8 mouse cellular contexts compared by ENCODE assay signal in genomic region chr19:4300852-4301734, GRCm38 (mm10). TPM values are rescaled to one million over a fixed set of nuclear protein-coding genes. Genes with fewer than 3 reads are reported as not detected.
DNase-seq lines count a peak whose midpoint lies in the region; ATAC-seq lines count a peak whose summit lies in the region.

No protein-coding gene starts in this region.

- H3K4me2 ChIP-seq in kidney, embryonic 15.5 days = peak overlapping the region; percentile 81
- H3K4me2 ChIP-seq in embryonic facial prominence, embryonic 11.5 days (ENCODE audit: low read depth, low read length) = no peak overlapping the region
- peak overlapping the region; percentile 85 for H3K4me2 ChIP-seq in neural tube, embryonic 13.5 days

- peak overlapping the region; percentile 26; the same call in 1 of the 2 replicates for H3K9ac ChIP-seq in kidney, embryonic 15.5 days
- H3K9ac ChIP-seq in embryonic facial prominence, embryonic 11.5 days (replicated peaks; ENCODE audit: low read length) = peak overlapping the region; percentile 25; the same call in 1 of the 2 replicates
- H3K9ac ChIP-seq in neural tube, embryonic 13.5 days = peak overlapping the region; percentile 59

- no peaks in the 10 kb centered on the region for H3K9me3 ChIP-seq in kidney, embryonic 15.5 days (replicated peaks)
- no peaks in the 10 kb centered on the region for H3K9me3 ChIP-seq in embryonic facial prominence, embryonic 11.5 days (replicated peaks; ENCODE audit: control insufficient read depth, low read length)
- no peaks in the 10 kb centered on the region for H3K9me3 ChIP-seq in neural tube, embryonic 13.5 days

- ATAC-seq in kidney, embryonic 15.5 days (replicated peaks; ENCODE audit: low FRiP score) = no peak
- ATAC-seq in embryonic facial prominence, embryonic 11.5 days (replicated peaks; ENCODE audit: insufficient number of reproducible peaks, low FRiP score, low TSS enrichment, low read depth) = no peak
- ATAC-seq in neural tube, embryonic 13.5 days (ENCODE audit: low read depth) = no peak
- ATAC-seq in cerebellum, adult (ENCODE audit: insufficient number of reproducible peaks, low FRiP score, low TSS enrichment) = no peak

- H3K4me3 ChIP-seq in kidney, embryonic 15.5 days (replicated peaks) = 0 out of 2 replicates have a peak overlapping the region, but pooled peaks have one; percentile 23
- no peak overlapping the region for H3K4me3 ChIP-seq in embryonic facial prominence, embryonic 11.5 days (ENCODE audit: low read depth, low read length)
- H3K4me3 ChIP-seq in neural tube, embryonic 13.5 days = no peak overlapping the region

- no peak for DNase-seq in kidney, adult 8-10 months
- DNase-seq in embryonic facial prominence, embryonic 11.5 days (ENCODE audit: low spot score) = no peak
- DNase-seq in induced T-regulatory cell, adult 2 months (ENCODE audit: low read depth) = peak; percentile 59
- no peak for DNase-seq in retina, postnatal 1 day
- DNase-seq in natural killer cell, adult 2 months (ENCODE audit: low spot score in 2 of 2) = no peak

- no peaks in the 10 kb centered on the region for H3K36me3 ChIP-seq in kidney, embryonic 15.5 days
- H3K36me3 ChIP-seq in embryonic facial prominence, embryonic 11.5 days (replicated peaks; ENCODE audit: control insufficient read depth, insufficient read depth, low read depth, low read length) = no peaks in the 10 kb centered on the region
- H3K36me3 ChIP-seq in neural tube, embryonic 13.5 days = no peaks in the 10 kb centered on the region

- peaks cover 68% of the 10 kb centered on the region for H3K4me1 ChIP-seq in kidney, embryonic 15.5 days
- peaks cover 23% of the 10 kb centered on the region for H3K4me1 ChIP-seq in embryonic facial prominence, embryonic 11.5 days (ENCODE audit: control insufficient read depth, insufficient read depth, low read length)
- H3K4me1 ChIP-seq in neural tube, embryonic 13.5 days (replicated peaks) = peaks cover 68% of the 10 kb centered on the region

- peak overlapping the region; percentile 90 for H3K27ac ChIP-seq in kidney, embryonic 15.5 days
- 0 out of 2 replicates have a peak overlapping the region, but pooled peaks have one; percentile 76 for H3K27ac ChIP-seq in embryonic facial prominence, embryonic 11.5 days (replicated peaks; ENCODE audit: low read depth, low read length)
- peak overlapping the region; percentile 87 for H3K27ac ChIP-seq in neural tube, embryonic 13.5 days (replicated peaks)

- 68% methylated on average over 11 of the region's 11 CpGs for WGBS in kidney, embryonic 15.5 days
- WGBS in embryonic facial prominence, embryonic 11.5 days = 72% methylated on average over 11 of the region's 11 CpGs
- 64% methylated on average over 11 of the region's 11 CpGs for WGBS in neural tube, embryonic 13.5 days

- H3K27me3 ChIP-seq in kidney, embryonic 15.5 days = no peaks in the 10 kb centered on the region
- no peaks in the 10 kb centered on the region for H3K27me3 ChIP-seq in embryonic facial prominence, embryonic 11.5 days (ENCODE audit: control insufficient read depth, insufficient read depth, low read length)
- H3K27me3 ChIP-seq in neural tube, embryonic 13.5 days = no peaks in the 10 kb centered on the region

RNA-seq across cellular contexts. Expression of gene Grk2, which starts 4.9 kb away (rescaled TPM):
- 15.7 and 17.9 TPM in 2 replicates for polyA plus RNA-seq in kidney, embryonic 15.5 days (2015; fragmentation: Nextera tagmentation; extraction: Ambion mirVana)
- polyA plus RNA-seq in embryonic facial prominence, embryonic 11.5 days (2014; fragmentation: Nextera tagmentation; extraction: Ambion mirVana) = 13.5 and 18.9 TPM in 2 replicates
- polyA plus RNA-seq in neural tube, embryonic 13.5 days (2015; fragmentation: Nextera tagmentation; extraction: Ambion mirVana) = 22.3 and 25.5 TPM in 2 replicates

RNA-seq across cellular contexts. Expression of gene Ankrd13d, which starts 18.2 kb away (rescaled TPM):
- 8.3 and 8.5 TPM in 2 replicates for polyA plus RNA-seq in kidney, embryonic 15.5 days (2015; fragmentation: Nextera tagmentation; extraction: Ambion mirVana)
- polyA plus RNA-seq in embryonic facial prominence, embryonic 11.5 days (2014; fragmentation: Nextera tagmentation; extraction: Ambion mirVana) = 5.6 and 6.4 TPM in 2 replicates
- 29.8 and 33.1 TPM in 2 replicates for polyA plus RNA-seq in neural tube, embryonic 13.5 days (2015; fragmentation: Nextera tagmentation; extraction: Ambion mirVana)

RNA-seq across cellular contexts. Expression of gene Ssh3, which starts 32.1 kb away (rescaled TPM):
- polyA plus RNA-seq in kidney, embryonic 15.5 days (2015; fragmentation: Nextera tagmentation; extraction: Ambion mirVana) = 15.1 and 15.9 TPM in 2 replicates
- 2.7 and 4.8 TPM in 2 replicates for polyA plus RNA-seq in embryonic facial prominence, embryonic 11.5 days (2014; fragmentation: Nextera tagmentation; extraction: Ambion mirVana)
- polyA plus RNA-seq in neural tube, embryonic 13.5 days (2015; fragmentation: Nextera tagmentation; extraction: Ambion mirVana) = 7.2 and 8.2 TPM in 2 replicates
